Comparison of ENCODE assay signal across 18 mouse cellular contexts in the genomic region with DNA sequence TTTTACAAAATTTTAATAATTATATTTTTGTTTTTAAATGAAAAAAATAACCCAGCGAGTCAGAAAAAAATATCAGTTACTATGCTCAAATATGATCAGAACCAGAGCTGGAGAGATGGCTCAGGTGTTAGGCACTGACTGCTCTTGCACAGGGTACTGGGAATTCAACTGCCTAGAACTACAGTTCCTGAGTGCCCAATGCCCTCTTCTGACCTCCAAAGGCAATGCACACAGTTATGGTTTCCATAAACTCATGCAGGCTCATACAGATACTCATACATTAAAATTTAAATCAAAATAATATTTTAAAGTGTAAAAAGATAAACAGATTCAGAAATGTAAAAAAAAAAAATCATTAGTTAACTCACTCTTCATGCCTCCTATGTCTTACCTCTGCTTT.
DNase-seq lines count a peak whose midpoint lies in the region; ATAC-seq and TF ChIP-seq lines count a peak whose summit lies in the region.
"Had no signal": no experiment of that assay in that cellular context is flagged by ENCODE, and none has a peak within 500 bp of the region (broad histone marks: within the 10 kb centered on the region; RNA-seq: fewer than 3 reads in every experiment).

No protein-coding gene starts in this region.

- DNase-seq in CH12.LX (ENCODE audit: extremely low read depth): no peak
- DNase-seq: adrenal gland, adult 2 months; adrenal gland, adult 8-10 months; adrenal gland, postnatal 10 days; adrenal gland, postnatal 14 days; adrenal gland, postnatal 25 days; adrenal gland, postnatal 36 days; B cell, adult 2 months; cerebellum, adult 11 months; cerebellum, adult 11-12 months; cerebellum, adult 18-20 months; cerebellum, adult 2 months; cerebellum, adult 8-10 months had no signal

- H3K9ac ChIP-seq in CH12.LX (ENCODE audit: insufficient read depth, low read depth): no peak overlapping the region

- no peaks in the 10 kb centered on the region for H3K79me2 ChIP-seq in CH12.LX (replicated peaks; ENCODE audit: control insufficient read depth, extremely low read depth, insufficient read depth, poor library complexity, severe bottlenecking)

- H3K4me1 ChIP-seq in CH12.LX (ENCODE audit: control insufficient read depth in 1 of 2, insufficient read depth in 2 of 2): peaks cover 3 to 5% of the 10 kb centered on the region in 2 experiments; a peak in 2 of 4 replicates

- H3K27me3 ChIP-seq in CH12.LX (replicated peaks): no peaks in the 10 kb centered on the region
- H3K27me3 ChIP-seq: Patski had no signal

- H3K9me3 ChIP-seq in CH12.LX (replicated peaks; ENCODE audit: low read length): no peaks in the 10 kb centered on the region
- H3K9me3 ChIP-seq: G1E had no signal

- no peak overlapping the region for H3K4me2 ChIP-seq in CH12.LX (ENCODE audit: insufficient read depth, low read depth, poor library complexity, severe bottlenecking)

- no peak for TF ChIP-seq EP300 in CH12.LX (IDR thresholded peaks at IDR 0.05; ENCODE audit: low read length)

- peak in 1 of 2 experiments; percentile 53; a peak in 2 of 4 replicates for TF ChIP-seq CTCF in CH12.LX (conservative IDR thresholded peaks at IDR 0.05 in 1 of 2, IDR thresholded peaks at IDR 0.05 in 1 of 2; ENCODE audit: low read depth in 2 of 2, low read length in 2 of 2)

- H3K27ac ChIP-seq in CH12.LX (ENCODE audit: insufficient read depth, low read depth): no peak overlapping the region

- TF ChIP-seq RAD21 in CH12.LX (IDR thresholded peaks at IDR 0.05; ENCODE audit: low read depth, low read length): peak; percentile 59

- H3K36me3 ChIP-seq in CH12.LX (replicated peaks in 1 of 2; ENCODE audit: control insufficient read depth in 1 of 2, insufficient read depth in 1 of 2, low read length in 1 of 2): no peaks in the 10 kb centered on the region
- H3K36me3 ChIP-seq: G1E had no signal

- in situ Hi-C loops in CH12.LX (cut with MboI; ENCODE audit: low pct_ligation_motif_present, low pct_unique_long_range_greater_than_20kb, low sequenced_read_pairs): no loop called here

- no peak for TF ChIP-seq POLR2A in CH12.LX (IDR thresholded peaks at IDR 0.05; ENCODE audit: low read depth, low read length)

- no peak overlapping the region for H3K4me3 ChIP-seq in CH12.LX (replicated peaks in 1 of 3; ENCODE audit: low read depth in 2 of 3, low read length in 2 of 3, poor library complexity in 1 of 3)

- no peak for ATAC-seq in megakaryocyte-erythroid progenitor cell, adult 5-6 weeks (replicated peaks; ENCODE audit: low FRiP score, low TSS enrichment, poor library complexity, severe bottlenecking)
- ATAC-seq: activated CD4-positive, CD25-positive, alpha-beta regulatory T cell, adult 4 months; CD4-positive, CD25-positive, alpha-beta regulatory T cell, adult 4 months; Patski had no signal

- dilution Hi-C loops in CH12.LX (cut with MboI; ENCODE audit: extremely low pct_ligation_motif_present, extremely low pct_unique_long_range_greater_than_20kb, low sequenced_read_pairs): no loop called here

TF ChIP-seq in CH12.LX, 34 proteins besides CTCF, POLR2A, EP300 and RAD21:
- TF ChIP-seq SMC3 (IDR thresholded peaks at IDR 0.05; ENCODE audit: low read depth, low read length): peak; percentile 41
- no peak for TF ChIP-seq MYC (IDR thresholded peaks at IDR 0.05; ENCODE audit: low read depth, low read length)
- TF ChIP-seq ZC3H11A (IDR thresholded peaks at IDR 0.05; ENCODE audit: low read depth, low read length): peak; percentile 37; the same call in 1 of the 2 replicates
